Comparison of ENCODE assay signal across 8 mouse cellular contexts in genomic region chr10:127080901-127081780, GRCm38 (mm10). TPM values are rescaled to one million over a fixed set of nuclear protein-coding genes. Genes with fewer than 3 reads are reported as not detected.
DNase-seq lines count a peak whose midpoint lies in the region; ATAC-seq lines count a peak whose summit lies in the region.

No protein-coding gene starts in this region.

- H3K27ac ChIP-seq in heart, embryonic 15.5 days: no peak overlapping the region
- H3K27ac ChIP-seq in limb, embryonic 15.5 days: no peak overlapping the region
- no peak overlapping the region for H3K27ac ChIP-seq in stomach, embryonic 14.5 days (ENCODE audit: low read length)

- peak; percentile 69 to 70 for DNase-seq in left cerebral cortex, postnatal 14 days (ENCODE audit: low spot score in 2 of 2)
- no peak for DNase-seq in left cerebral cortex, adult 8-10 months (ENCODE audit: low spot score in 2 of 2)
- DNase-seq in cerebellum, postnatal 36 days: peak; percentile 64 to 76
- DNase-seq in urinary bladder, postnatal 25 days (ENCODE audit: low spot score): no peak
- no peak for DNase-seq in thymus, postnatal 25 days

- peak overlapping the region; percentile 48 for H3K4me3 ChIP-seq in heart, embryonic 15.5 days
- peak overlapping the region; percentile 27 for H3K4me3 ChIP-seq in limb, embryonic 15.5 days
- peak overlapping the region; percentile 22 for H3K4me3 ChIP-seq in stomach, embryonic 14.5 days (ENCODE audit: low read depth, low read length)

- ATAC-seq in heart, embryonic 15.5 days (replicated peaks; ENCODE audit: insufficient number of reproducible peaks, insufficient read depth, low FRiP score, low read depth): no peak
- no peak for ATAC-seq in limb, embryonic 15.5 days (ENCODE audit: insufficient number of reproducible peaks, low FRiP score, low TSS enrichment, low read depth)
- no peak for ATAC-seq in stomach, embryonic 14.5 days (ENCODE audit: insufficient number of reproducible peaks, insufficient read depth, low FRiP score, low read depth)

- H3K27me3 ChIP-seq in heart, embryonic 15.5 days: peaks cover 93% of the 10 kb centered on the region
- H3K27me3 ChIP-seq in limb, embryonic 15.5 days: peaks cover 95% of the 10 kb centered on the region
- peaks cover 40% of the 10 kb centered on the region for H3K27me3 ChIP-seq in stomach, embryonic 14.5 days (ENCODE audit: control insufficient read depth, insufficient read depth, low read length)

- H3K4me1 ChIP-seq in heart, embryonic 15.5 days (replicated peaks): peaks cover 38% of the 10 kb centered on the region
- H3K4me1 ChIP-seq in limb, embryonic 15.5 days: peaks cover 40% of the 10 kb centered on the region
- H3K4me1 ChIP-seq in stomach, embryonic 14.5 days (ENCODE audit: control insufficient read depth, insufficient read depth, low read length): peaks cover 22% of the 10 kb centered on the region

- H3K9ac ChIP-seq in heart, embryonic 15.5 days: 0 out of 2 replicates have a peak overlapping the region, but pooled peaks have one; percentile 25
- H3K9ac ChIP-seq in limb, embryonic 15.5 days: no peak overlapping the region
- H3K9ac ChIP-seq in stomach, embryonic 14.5 days (replicated peaks; ENCODE audit: low read depth, low read length): no peak overlapping the region

- H3K9me3 ChIP-seq in heart, embryonic 15.5 days (replicated peaks): no peaks in the 10 kb centered on the region
- no peaks in the 10 kb centered on the region for H3K9me3 ChIP-seq in limb, embryonic 15.5 days
- H3K9me3 ChIP-seq in stomach, embryonic 14.5 days (ENCODE audit: control insufficient read depth, low read depth, low read length): no peaks in the 10 kb centered on the region

- H3K4me2 ChIP-seq in heart, embryonic 15.5 days: peak overlapping the region; percentile 59
- H3K4me2 ChIP-seq in limb, embryonic 15.5 days: peak overlapping the region; percentile 45
- H3K4me2 ChIP-seq in stomach, embryonic 14.5 days (replicated peaks; ENCODE audit: low read depth, low read length): peak overlapping the region; percentile 40

- no peaks in the 10 kb centered on the region for H3K36me3 ChIP-seq in heart, embryonic 15.5 days
- H3K36me3 ChIP-seq in limb, embryonic 15.5 days: no peaks in the 10 kb centered on the region
- no peaks in the 10 kb centered on the region for H3K36me3 ChIP-seq in stomach, embryonic 14.5 days (ENCODE audit: control insufficient read depth, insufficient read depth, low read length)

- 6% methylated on average over 48 of the region's 48 CpGs for WGBS in heart, embryonic 15.5 days
- 4% methylated on average over 47 of the region's 48 CpGs for WGBS in limb, embryonic 15.5 days
- 4% methylated on average over 48 of the region's 48 CpGs for WGBS in stomach, embryonic 14.5 days

- intact Hi-C loops in left cerebral cortex, postnatal 14 days (cut with DNase I): no loop called here

RNA-seq across cellular contexts. Expression of gene Agap2, which starts 6.1 kb away (rescaled TPM):
- 100 to 1,000 TPM; 704 to 706 TPM for total RNA-seq in left cerebral cortex, postnatal 14 days (2021)
- total RNA-seq in left cerebral cortex, adult 8-10 months (2022): 100 to 1,000 TPM; 595 to 685 (median 631) TPM
- polyA plus RNA-seq in heart, embryonic 15.5 days (2015; fragmentation: Nextera tagmentation; extraction: Ambion mirVana): 0.62 TPM in 1 of 2 replicates, not detected in the other
- 0.10 and 0.72 TPM in 2 replicates for polyA plus RNA-seq in limb, embryonic 15.5 days (2015; fragmentation: Nextera tagmentation; extraction: Ambion mirVana)
- 0.27 and 0.56 TPM in 2 replicates for polyA plus RNA-seq in stomach, embryonic 14.5 days (2014; fragmentation: Nextera tagmentation; extraction: Ambion mirVana)

RNA-seq across cellular contexts. Expression of gene Tspan31, which starts 11.1 kb away (rescaled TPM):
- total RNA-seq in left cerebral cortex, postnatal 14 days (2021): 10 to 100 TPM; 67.1 to 74.5 TPM
- 10 to 100 TPM; 60.9 to 63.2 (median 62.1) TPM for total RNA-seq in left cerebral cortex, adult 8-10 months (2022)
- 100 and 119 TPM in 2 replicates for polyA plus RNA-seq in heart, embryonic 15.5 days (2015; fragmentation: Nextera tagmentation; extraction: Ambion mirVana)
- 161 and 175 TPM in 2 replicates for polyA plus RNA-seq in limb, embryonic 15.5 days (2015; fragmentation: Nextera tagmentation; extraction: Ambion mirVana)
- 124 and 141 TPM in 2 replicates for polyA plus RNA-seq in stomach, embryonic 14.5 days (2014; fragmentation: Nextera tagmentation; extraction: Ambion mirVana)

RNA-seq across cellular contexts. Expression of gene Cdk4, which starts 17.8 kb away (rescaled TPM):
- total RNA-seq in left cerebral cortex, postnatal 14 days (2021): 100 to 1,000 TPM in 1 of 2 experiments, 10 to 100 TPM in 1; 88.3 to 106 TPM
- 10 to 100 TPM; 79.8 to 91.4 (median 85.4) TPM for total RNA-seq in left cerebral cortex, adult 8-10 months (2022)
- polyA plus RNA-seq in heart, embryonic 15.5 days (2015; fragmentation: Nextera tagmentation; extraction: Ambion mirVana): 718 and 864 TPM in 2 replicates
- 1,296 and 1,322 TPM in 2 replicates for polyA plus RNA-seq in limb, embryonic 15.5 days (2015; fragmentation: Nextera tagmentation; extraction: Ambion mirVana)
- 1,788 and 1,817 TPM in 2 replicates for polyA plus RNA-seq in stomach, embryonic 14.5 days (2014; fragmentation: Nextera tagmentation; extraction: Ambion mirVana)

RNA-seq across cellular contexts. Expression of gene March9, which starts 21.2 kb away (rescaled TPM):
- 10 to 100 TPM; 32.7 to 35.1 TPM for total RNA-seq in left cerebral cortex, postnatal 14 days (2021)
- 10 to 100 TPM; 19.8 to 21.5 (median 21.2) TPM for total RNA-seq in left cerebral cortex, adult 8-10 months (2022)
- 0.13 and 0.25 TPM in 2 replicates for polyA plus RNA-seq in heart, embryonic 15.5 days (2015; fragmentation: Nextera tagmentation; extraction: Ambion mirVana)
- 1.2 and 1.7 TPM in 2 replicates for polyA plus RNA-seq in limb, embryonic 15.5 days (2015; fragmentation: Nextera tagmentation; extraction: Ambion mirVana)
- polyA plus RNA-seq in stomach, embryonic 14.5 days (2014; fragmentation: Nextera tagmentation; extraction: Ambion mirVana): 2.0 and 2.3 TPM in 2 replicates

RNA-seq across cellular contexts. Expression of gene Cyp27b1, which starts 33.1 kb away (rescaled TPM):
- total RNA-seq in left cerebral cortex, postnatal 14 days (2021): under 1 TPM; 0.59 to 0.61 TPM
- under 1 TPM; 0.30 to 0.46 (median 0.41) TPM for total RNA-seq in left cerebral cortex, adult 8-10 months (2022)
- polyA plus RNA-seq in heart, embryonic 15.5 days (2015; fragmentation: Nextera tagmentation; extraction: Ambion mirVana): 0.08 and 0.13 TPM in 2 replicates
- polyA plus RNA-seq in limb, embryonic 15.5 days (2015; fragmentation: Nextera tagmentation; extraction: Ambion mirVana): 0.12 and 0.32 TPM in 2 replicates
- polyA plus RNA-seq in stomach, embryonic 14.5 days (2014; fragmentation: Nextera tagmentation; extraction: Ambion mirVana): 0.13 and 0.18 TPM in 2 replicates

Comparison
In these comparisons a context has a peak if more than half of its experiments do, and no peak if none do; other contexts are left out.
1. DNase-seq: peak in left cerebral cortex, postnatal 14 days (2 of 2) and cerebellum, postnatal 36 days (2 of 2); none in left cerebral cortex, adult 8-10 months (0 of 2), urinary bladder, postnatal 25 days (single experiment) and thymus, postnatal 25 days (single experiment).
2. Peak in every context shown above with its lines, with median percentiles within 50 percentile points of each other: H3K4me2 ChIP-seq and H3K4me3 ChIP-seq.